Mouse (Mus musculus) liver, embryonic 11.5 days (tissue): ENCODE data around the gene Cyb5r3. TPM values are rescaled to one million over a fixed set of nuclear protein-coding genes. Genes with fewer than 3 reads are reported as not detected.

Experiments
- ATAC-seq: fragments of 200-750 bp; cut with Nextera tagmentation; replicated peaks from 2 replicates; pipeline ENCODE4 v1.8.0; 2017; ENCODE audit warnings: moderate number of reproducible peaks, mild to moderate bottlenecking, moderate TSS enrichment, moderate library complexity; ENCODE audit not compliant: low FRiP score
- DNase-seq: peaks from one replicate; pipeline ENCODE4 v3.0.0-alpha.2; 2017; ENCODE audit warnings: low spot score
- H3K27ac ChIP-seq: fragments of 300-500 bp; sonication (generic); 2 replicates; pipeline ENCODE4 v1.5.1; 2014; ENCODE audit warnings: mild to moderate bottlenecking, low read depth, low read length, control low read depth
- H3K27me3 ChIP-seq: fragments of 300-500 bp; sonication (generic); replicated peaks from 2 replicates; pipeline ENCODE4 v1.6.1; 2014; ENCODE audit warnings: low read length, mixed read lengths; ENCODE audit not compliant: control insufficient read depth, insufficient read depth
- H3K36me3 ChIP-seq: fragments of 300-500 bp; sonication (generic); 2 replicates; pipeline ENCODE4 v1.6.1; 2014; ENCODE audit warnings: mild to moderate bottlenecking, low read length, moderate library complexity, mixed read lengths; ENCODE audit not compliant: control insufficient read depth, insufficient read depth
- H3K4me1 ChIP-seq: fragments of 300-500 bp; sonication (generic); replicated peaks from 2 replicates; pipeline ENCODE4 v1.6.1; 2014; ENCODE audit warnings: low read length, mixed read lengths; ENCODE audit not compliant: control insufficient read depth, insufficient read depth
- H3K4me2 ChIP-seq: fragments of 300-500 bp; sonication (generic); 2 replicates; pipeline ENCODE4 v1.6.1; 2014; ENCODE audit warnings: mild to moderate bottlenecking, control low read depth, moderate library complexity
- H3K4me3 ChIP-seq: fragments of 300-500 bp; sonication (generic); 2 replicates; pipeline ENCODE4 v1.5.1; 2014; ENCODE audit warnings: low read depth, low read length, control low read depth
- H3K9ac ChIP-seq: fragments of 300-500 bp; sonication (generic); 2 replicates; pipeline ENCODE4 v1.6.1; 2014; ENCODE audit warnings: low read depth, low read length, control low read depth
- H3K9me3 ChIP-seq: fragments of 300-500 bp; sonication (generic); 2 replicates; pipeline ENCODE4 v1.6.1; 2016; ENCODE audit warnings: low read length, inconsistent platforms, mixed read lengths; ENCODE audit not compliant: control insufficient read depth
- WGBS: fragments of 180-500 bp; shearing (Covaris S2); extraction: QIAGEN DNeasy Blood & Tissue Kit; methylation state at CpG from one replicate; pipeline ENCODE4 v1.1.7; 2014; 5-methylcytosine and 5-hydroxymethylcytosine counted together
- polyA plus RNA-seq: library from polyadenylated mRNA; unstranded; fragments of >200 nt; fragmentation: Nextera tagmentation; extraction: Ambion mirVana; gene quantifications from 2 replicates; pipeline ENCODE4 v1.2.1, GENCODE M21; 2014

The Cyb5r3 gene
- polyA plus RNA-seq, 1 experiment from 2014 or later, result 219 TPM

- DNase-seq (no peak), ATAC-seq (no peak)
- Histone ChIP-seq H3K4me3 (no peak overlapping the region), H3K9me3 (no peaks in the 10 kb centered on the region), H3K27ac (peak overlapping the region; percentile 73; the same call in 1 of the 2 replicates), H3K9ac (peak overlapping the region; percentile 7; the same call in 1 of the 2 replicates), H3K4me2 (peak overlapping the region; percentile 43), H3K27me3 (no peaks in the 10 kb centered on the region), H3K4me1 (peaks cover 66% of the 10 kb centered on the region), H3K36me3 (peaks cover 13% of the 10 kb centered on the region)
- WGBS, result 89% methylated on average over 3 of the region's 3 CpGs
Observed at GRCm38 (mm10) chr15:83166642-83167041, 5.8 kb downstream of the Cyb5r3 start.

DNA sequence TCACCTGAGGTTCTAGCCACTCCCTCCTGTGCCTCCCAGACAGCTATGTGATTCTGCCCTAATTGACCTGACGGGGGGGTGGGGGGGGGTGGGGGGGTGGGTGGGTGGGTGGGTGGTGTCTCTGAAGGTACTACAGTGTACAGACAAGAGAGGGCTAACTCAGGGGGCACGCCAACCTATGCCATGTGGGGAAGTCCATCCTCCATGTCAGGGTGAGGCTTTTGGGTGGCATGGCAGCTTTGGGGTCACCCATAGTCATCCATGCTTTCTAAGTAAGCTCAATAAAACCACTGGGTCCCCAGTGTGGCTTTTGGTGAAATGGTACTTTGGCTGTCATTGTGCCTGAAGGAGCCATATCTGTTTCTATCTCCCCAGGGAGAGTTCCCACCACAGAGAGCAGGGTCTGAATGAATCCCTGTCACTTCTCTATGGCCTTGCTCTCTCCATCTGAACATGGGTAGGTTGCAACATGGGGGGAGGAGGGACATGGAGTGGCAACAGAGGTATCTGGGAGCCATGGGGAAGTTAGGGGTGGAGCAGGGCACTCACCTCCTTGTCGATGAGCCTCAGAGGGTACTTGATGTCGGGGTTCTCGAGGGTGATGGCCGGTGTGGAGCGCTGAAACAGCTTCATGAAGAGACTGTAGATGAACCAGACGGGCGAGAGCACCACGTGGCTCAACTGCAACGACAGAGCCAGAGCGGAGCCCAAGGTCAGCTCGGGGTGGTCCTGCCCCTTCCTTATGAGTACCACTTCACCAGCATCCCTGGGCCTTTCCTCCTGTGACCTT, 6.7 kb downstream of the Cyb5r3 start:
- ATAC-seq (no peak), DNase-seq (no peak)
- Histone ChIP-seq H3K27me3 (no peaks in the 10 kb centered on the region), H3K4me2 (peak overlapping the region; percentile 43), H3K4me1 (peaks cover 58% of the 10 kb centered on the region), H3K9ac (no peak overlapping the region), H3K36me3 (peaks cover 16% of the 10 kb centered on the region), H3K27ac (peak overlapping the region; percentile 73), H3K4me3 (no peak overlapping the region), H3K9me3 (no peaks in the 10 kb centered on the region)
- 88% methylated on average over 13 of the region's 13 CpGs for WGBS

DNA sequence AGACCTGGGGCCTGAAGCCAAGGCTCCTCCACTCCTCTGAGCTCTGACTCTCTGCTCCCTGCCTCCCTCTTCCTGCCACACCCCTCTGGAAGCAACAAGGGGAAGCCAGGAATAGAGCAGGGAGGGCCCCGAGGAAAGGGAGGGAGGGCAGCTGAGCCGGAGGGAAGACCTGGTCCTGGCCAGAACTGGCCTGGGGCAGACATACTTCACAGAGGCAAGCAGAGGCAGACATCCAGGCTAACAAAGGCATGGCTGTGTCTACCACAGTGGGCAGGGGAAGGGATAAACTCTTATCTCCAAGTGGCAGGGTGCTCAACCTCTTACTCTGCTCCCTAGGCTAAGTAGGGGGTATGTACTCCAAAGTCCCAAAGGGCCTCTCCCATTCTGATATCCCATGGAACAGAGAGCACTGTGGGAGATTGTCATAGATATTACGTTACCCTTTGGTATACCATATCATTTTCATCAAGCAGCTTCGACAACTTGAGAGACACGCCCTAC, 7.4 kb downstream of the Cyb5r3 start:
- 40% methylated on average over 5 of the region's 5 CpGs for WGBS
- Histone ChIP-seq H3K27me3 (no peaks in the 10 kb centered on the region), H3K4me3 (no peak overlapping the region), H3K27ac (peak overlapping the region; percentile 73), H3K9ac (peak overlapping the region; percentile 17; the same call in 1 of the 2 replicates), H3K36me3 (peaks cover 23% of the 10 kb centered on the region), H3K4me1 (peaks cover 51% of the 10 kb centered on the region), H3K9me3 (no peaks in the 10 kb centered on the region), H3K4me2 (peak overlapping the region; percentile 40)
- no peak for DNase-seq
- peak; percentile 95 for ATAC-seq

- Histone ChIP-seq H3K4me3 (no peak overlapping the region), H3K27ac (peak overlapping the region; percentile 51; the same call in 1 of the 2 replicates), H3K27me3 (no peaks in the 10 kb centered on the region), H3K9ac (0 out of 2 replicates have a peak overlapping the region, but pooled peaks have one; percentile 28), H3K36me3 (peaks cover 35% of the 10 kb centered on the region), H3K4me1 (peaks cover 35% of the 10 kb centered on the region), H3K9me3 (no peaks in the 10 kb centered on the region), H3K4me2 (peak overlapping the region; percentile 13; the same call in 1 of the 2 replicates)
- 75% methylated on average over 11 of the region's 11 CpGs for WGBS
- ATAC-seq (no peak), DNase-seq (no peak)
Observed at GRCm38 (mm10) chr15:83162818-83163485, 9.4 kb downstream of the Cyb5r3 start.

GRCm38 (mm10) chr15:83162001-83162400, 10.4 kb downstream of the Cyb5r3 start:
- ATAC-seq, result no peak
- no peak for DNase-seq
- peaks cover 29% of the 10 kb centered on the region for H3K4me1 ChIP-seq

DNA sequence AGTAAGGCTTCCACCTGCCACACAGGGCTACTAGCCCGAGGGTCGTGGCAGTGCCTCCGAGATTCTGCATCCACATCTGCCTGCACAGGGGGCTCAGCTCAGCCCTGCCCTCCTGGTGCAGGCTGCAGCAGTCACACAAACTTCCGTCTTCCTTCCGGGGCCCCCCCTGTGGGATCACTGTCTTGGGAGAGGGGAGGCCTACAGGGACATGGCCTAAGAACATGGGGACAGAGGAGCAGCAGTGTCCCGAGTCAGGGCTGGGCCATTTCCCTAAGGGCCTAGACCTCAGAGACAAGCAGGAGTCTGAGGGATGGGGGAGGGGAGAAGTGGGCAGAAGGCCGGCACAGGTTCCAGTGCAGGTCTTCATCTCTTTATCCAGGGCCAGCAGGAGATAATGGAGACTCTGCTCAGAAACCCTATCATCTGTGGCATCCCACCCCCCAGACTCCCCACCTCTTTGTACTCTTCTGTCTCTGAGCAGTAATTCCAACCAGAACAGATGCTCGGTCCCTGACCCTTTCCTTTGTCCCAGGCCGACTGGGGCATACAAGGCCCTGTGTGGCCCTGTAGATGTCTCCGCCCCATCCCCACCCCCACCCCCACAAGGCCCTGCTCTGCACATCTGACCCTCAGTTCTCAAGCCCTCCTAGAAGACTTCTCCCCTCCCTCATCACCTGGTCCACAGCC, 11.2 kb downstream of the Cyb5r3 start:
- no peak for ATAC-seq
- DNase-seq, result no peak
- H3K27me3 ChIP-seq, result no peaks in the 10 kb centered on the region
- no peaks in the 10 kb centered on the region for H3K9me3 ChIP-seq
- H3K27ac ChIP-seq, result no peak overlapping the region
- peaks cover 21% of the 10 kb centered on the region for H3K4me1 ChIP-seq
- peaks cover 41% of the 10 kb centered on the region for H3K36me3 ChIP-seq
- 78% methylated on average over 10 of the region's 10 CpGs for WGBS
- H3K9ac ChIP-seq, result no peak overlapping the region
- H3K4me3 ChIP-seq, result no peak overlapping the region
- H3K4me2 ChIP-seq, result no peak overlapping the region

More at GRCm38 (mm10) chr15:83162001-83162400, 10.4 kb downstream of the Cyb5r3 start:
- Histone ChIP-seq H3K9ac (no peak overlapping the region), H3K9me3 (no peaks in the 10 kb centered on the region), H3K36me3 (peaks cover 38% of the 10 kb centered on the region), H3K4me3 (no peak overlapping the region), H3K4me2 (no peak overlapping the region), H3K27me3 (no peaks in the 10 kb centered on the region), H3K27ac (no peak overlapping the region)
- 85% methylated on average over 4 of the region's 4 CpGs for WGBS

GRCm38 (mm10) chr15:83160561-83160960, 11.8 kb downstream of the Cyb5r3 start:
- H3K9ac ChIP-seq, result no peak overlapping the region
- H3K4me1 ChIP-seq, result peaks cover 14% of the 10 kb centered on the region
- no peak overlapping the region for H3K27ac ChIP-seq
- ATAC-seq (no peak), DNase-seq (no peak)
- H3K36me3 ChIP-seq, result peaks cover 41% of the 10 kb centered on the region
- no peaks in the 10 kb centered on the region for H3K9me3 ChIP-seq
- WGBS, result 93% methylated on average over 4 of the region's 4 CpGs
- H3K4me2 ChIP-seq, result no peak overlapping the region
- H3K27me3 ChIP-seq, result no peaks in the 10 kb centered on the region
- no peak overlapping the region for H3K4me3 ChIP-seq

DNA sequence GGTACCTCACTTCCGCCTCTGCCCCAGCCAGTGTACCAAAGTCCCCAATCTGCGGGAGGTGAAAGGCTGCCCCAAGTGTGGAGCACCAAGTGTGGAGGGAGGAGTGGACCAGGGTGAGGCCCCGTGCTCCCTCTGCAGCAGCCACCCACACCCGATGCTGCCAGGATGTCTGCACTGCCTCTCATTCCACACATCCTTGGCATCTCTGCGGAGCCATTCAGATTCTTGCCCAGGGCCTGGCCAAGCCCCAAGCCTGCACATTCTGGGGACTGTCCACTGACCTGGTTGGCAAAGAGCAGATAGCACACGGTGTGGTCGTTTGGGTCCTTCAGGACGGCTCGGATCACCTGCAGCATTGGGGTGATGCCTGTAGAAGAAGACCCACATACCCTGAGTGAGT, 12.6 kb downstream of the Cyb5r3 start:
- H3K27ac ChIP-seq, result no peak overlapping the region
- H3K4me3 ChIP-seq, result no peak overlapping the region
- H3K27me3 ChIP-seq, result no peaks in the 10 kb centered on the region
- peaks cover 41% of the 10 kb centered on the region for H3K36me3 ChIP-seq
- no peak for ATAC-seq
- 93% methylated on average over 9 of the region's 9 CpGs for WGBS
- no peak for DNase-seq
- H3K9me3 ChIP-seq, result no peaks in the 10 kb centered on the region
- H3K9ac ChIP-seq, result no peak overlapping the region
- no peak overlapping the region for H3K4me2 ChIP-seq
- H3K4me1 ChIP-seq, result peaks cover 9% of the 10 kb centered on the region
